Mouse (Mus musculus): ENCODE data around the gene Aldh5a1. TPM values are rescaled to one million over a fixed set of nuclear protein-coding genes. Genes with fewer than 3 reads are reported as not detected.

Gene Aldh5a1
- polyA plus RNA-seq, 1 experiment from 2014 or later = 4.3 TPM

DNA sequence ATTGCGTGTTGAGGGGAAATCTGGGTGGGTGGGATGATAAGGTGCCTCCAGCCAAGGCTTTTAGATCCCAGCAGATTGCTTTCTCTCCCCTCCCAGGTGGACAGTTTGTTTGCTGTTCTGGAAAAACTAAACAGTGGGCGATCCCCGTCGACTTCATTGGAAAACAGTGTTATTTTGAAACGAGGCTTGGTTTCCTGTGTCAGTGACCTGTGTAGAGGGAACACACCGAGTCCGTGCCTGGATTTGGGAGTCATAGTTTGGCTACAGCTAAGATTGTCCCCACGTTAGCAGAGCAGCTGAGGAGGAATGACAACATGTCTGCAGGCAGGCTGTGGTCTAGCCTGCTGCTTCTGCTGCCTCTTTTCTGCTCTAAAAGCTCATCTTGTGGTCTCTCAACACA, 5.8 kb upstream of the Aldh5a1 start:
- Histone ChIP-seq H3K36me3 (ENCODE audit: control insufficient read depth, insufficient read depth, low read length) (no peaks in the 10 kb centered on the region), H3K4me2 (ENCODE audit: low read depth, low read length) (no peak overlapping the region), H3K27me3 (replicated peaks; ENCODE audit: control insufficient read depth, insufficient read depth, low read length) (no peaks in the 10 kb centered on the region), H3K4me1 (ENCODE audit: control insufficient read depth, insufficient read depth, low read length) (no peaks in the 10 kb centered on the region), H3K9me3 (ENCODE audit: control insufficient read depth, low read length) (no peaks in the 10 kb centered on the region), H3K4me3 (ENCODE audit: low read depth, low read length) (no peak overlapping the region), H3K9ac (ENCODE audit: low read depth, low read length) (no peak overlapping the region), H3K27ac (replicated peaks; ENCODE audit: low read depth, low read length) (no peak overlapping the region)
- DNase-seq (ENCODE audit: low spot score) (no peak), ATAC-seq (ENCODE audit: low read depth) (no peak)
- WGBS = 70% methylated on average over 8 of the region's 8 CpGs

DNA sequence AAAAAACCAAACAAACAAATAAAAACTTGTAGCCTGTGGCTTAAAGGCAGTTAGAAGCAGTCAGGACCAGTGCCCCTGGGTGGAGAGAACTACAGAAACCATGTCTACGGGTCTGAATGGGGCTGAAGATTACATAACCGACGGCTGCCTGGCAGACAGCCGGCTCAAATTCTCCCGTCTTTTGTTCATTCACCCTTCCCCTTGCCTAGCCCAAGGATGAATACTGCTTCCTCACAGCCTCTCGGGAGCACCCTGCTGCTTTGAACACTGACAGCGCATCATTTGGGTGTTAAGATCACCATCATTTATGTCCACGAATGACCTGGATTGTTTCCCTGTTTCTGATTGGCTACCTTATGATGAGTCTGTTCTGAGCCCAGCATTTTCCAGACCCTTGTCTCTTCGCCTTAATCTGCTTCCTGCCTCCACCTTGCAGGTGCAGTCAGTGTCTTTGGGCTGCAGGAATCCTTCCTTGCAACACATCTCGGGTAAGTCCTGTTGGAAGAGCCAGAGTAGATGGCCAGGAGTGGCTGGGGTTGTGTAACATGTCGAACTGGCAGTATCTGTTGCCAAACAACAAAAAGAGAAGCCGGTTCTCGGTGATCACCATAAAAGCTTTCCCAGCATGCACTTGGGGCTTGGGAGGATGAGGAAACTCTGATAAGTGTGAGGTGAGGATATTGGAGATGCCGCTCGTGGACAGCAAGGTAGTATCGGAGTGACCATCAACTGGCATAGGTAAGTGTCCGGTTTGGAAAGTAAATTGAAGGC, 5.2 kb upstream of the Aldh5a1 start, which contains the start of gene Gpld1:
Gene Gpld1 (plus strand): TSS at position 641 of the 771 bp plus-strand sequence.
- WGBS = 58% methylated on average over 17 of the region's 17 CpGs
- Histone ChIP-seq H3K9me3 (ENCODE audit: control insufficient read depth, low read length) (no peaks in the 10 kb centered on the region), H3K4me2 (ENCODE audit: low read depth, low read length) (no peak within 1 kb of the TSS), H3K4me3 (ENCODE audit: low read depth, low read length) (no peak within 1 kb of the TSS), H3K27me3 (replicated peaks; ENCODE audit: control insufficient read depth, insufficient read depth, low read length) (no peaks in the 10 kb centered on the region), H3K36me3 (ENCODE audit: control insufficient read depth, insufficient read depth, low read length) (no peaks in the 10 kb centered on the region), H3K27ac (replicated peaks; ENCODE audit: low read depth, low read length) (no peak within 1 kb of the TSS), H3K9ac (ENCODE audit: low read depth, low read length) (no peak within 1 kb of the TSS), H3K4me1 (ENCODE audit: control insufficient read depth, insufficient read depth, low read length) (peaks cover 5% of the 10 kb centered on the region; the same call in 1 of the 2 replicates)
- no peak for ATAC-seq (ENCODE audit: low read depth)
- peak; percentile 14 for DNase-seq (ENCODE audit: low spot score)

DNA sequence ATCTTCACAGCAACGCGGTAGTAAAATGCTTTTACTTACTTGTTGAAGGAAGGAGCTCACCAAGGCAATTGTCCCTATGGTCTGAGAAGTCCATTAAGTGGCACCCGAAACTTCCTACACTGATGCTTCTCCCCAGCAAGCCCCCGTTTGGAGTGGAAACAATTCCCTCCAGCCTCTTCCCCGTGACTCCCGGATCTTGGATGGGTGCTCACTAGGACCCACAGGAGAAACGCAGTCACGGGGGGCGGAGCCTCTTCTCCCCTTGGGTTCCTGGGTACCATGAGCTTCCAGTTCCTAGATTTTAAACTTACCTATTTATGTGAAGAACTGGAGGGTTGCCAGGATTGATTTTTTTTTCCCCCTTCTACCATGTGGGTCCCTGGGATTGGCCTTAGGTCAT, 2.0 kb upstream of the Aldh5a1 start:
- 0 out of 2 replicates have a peak, but pooled peaks cover under 1% of the 10 kb centered on the region for H3K36me3 ChIP-seq (ENCODE audit: control insufficient read depth, insufficient read depth, low read length)
- H3K9ac ChIP-seq (ENCODE audit: low read depth, low read length) = no peak overlapping the region
- H3K4me3 ChIP-seq (ENCODE audit: low read depth, low read length) = no peak overlapping the region
- H3K9me3 ChIP-seq (ENCODE audit: control insufficient read depth, low read length) = no peaks in the 10 kb centered on the region
- no peaks in the 10 kb centered on the region for H3K27me3 ChIP-seq (replicated peaks; ENCODE audit: control insufficient read depth, insufficient read depth, low read length)
- peaks cover 6% of the 10 kb centered on the region; the same call in 1 of the 2 replicates for H3K4me1 ChIP-seq (ENCODE audit: control insufficient read depth, insufficient read depth, low read length)
- ATAC-seq (ENCODE audit: low read depth) = no peak
- DNase-seq (ENCODE audit: low spot score) = no peak
- 84% methylated on average over 9 of the region's 9 CpGs for WGBS
- no peak overlapping the region for H3K4me2 ChIP-seq (ENCODE audit: low read depth, low read length)
- H3K27ac ChIP-seq (replicated peaks; ENCODE audit: low read depth, low read length) = no peak overlapping the region

- DNase-seq (ENCODE audit: low spot score) (peak; percentile 76), ATAC-seq (ENCODE audit: low read depth) (no peak)
- Histone ChIP-seq H3K9ac (ENCODE audit: low read depth, low read length) (no peak overlapping the region), H3K4me3 (ENCODE audit: low read depth, low read length) (no peak overlapping the region), H3K36me3 (ENCODE audit: control insufficient read depth, insufficient read depth, low read length) (0 out of 2 replicates have a peak, but pooled peaks cover 4% of the 10 kb centered on the region), H3K27ac (replicated peaks; ENCODE audit: low read depth, low read length) (no peak overlapping the region), H3K4me2 (ENCODE audit: low read depth, low read length) (0 out of 2 replicates have a peak overlapping the region, but pooled peaks have one; percentile 15), H3K9me3 (ENCODE audit: control insufficient read depth, low read length) (no peaks in the 10 kb centered on the region), H3K27me3 (replicated peaks; ENCODE audit: control insufficient read depth, insufficient read depth, low read length) (no peaks in the 10 kb centered on the region), H3K4me1 (ENCODE audit: control insufficient read depth, insufficient read depth, low read length) (peaks cover 6% of the 10 kb centered on the region; the same call in 1 of the 2 replicates)
- WGBS = 38% methylated on average over 9 of the region's 9 CpGs
Observed at GRCm38 (mm10) chr13:24938683-24939082, 1.2 kb upstream of the Aldh5a1 start.

DNA sequence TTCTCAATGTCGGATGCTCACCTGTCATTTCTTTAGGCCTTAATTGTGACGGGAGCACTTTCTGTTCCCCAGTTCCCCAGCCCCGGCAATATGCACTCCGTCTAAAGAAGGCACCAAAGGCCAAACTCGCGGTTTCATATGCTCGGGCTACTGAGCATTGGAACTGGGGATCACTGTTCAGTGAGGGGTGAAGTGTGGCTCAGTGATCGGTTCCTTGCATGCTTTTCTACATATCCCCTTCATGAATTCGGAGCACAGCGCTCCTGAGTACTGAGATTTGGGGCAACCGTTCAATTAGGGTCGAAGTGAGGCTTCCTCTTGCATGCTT, 342 bp upstream of the Aldh5a1 start:
- peaks cover 6% of the 10 kb centered on the region; the same call in 1 of the 2 replicates for H3K4me1 ChIP-seq (ENCODE audit: control insufficient read depth, insufficient read depth, low read length)
- H3K27me3 ChIP-seq (replicated peaks; ENCODE audit: control insufficient read depth, insufficient read depth, low read length) = no peaks in the 10 kb centered on the region
- H3K4me2 ChIP-seq (ENCODE audit: low read depth, low read length) = peak overlapping the region; percentile 62
- H3K36me3 ChIP-seq (ENCODE audit: control insufficient read depth, insufficient read depth, low read length) = 0 out of 2 replicates have a peak, but pooled peaks cover 4% of the 10 kb centered on the region
- H3K9me3 ChIP-seq (ENCODE audit: control insufficient read depth, low read length) = no peaks in the 10 kb centered on the region
- peak overlapping the region; percentile 94 for H3K9ac ChIP-seq (ENCODE audit: low read depth, low read length)
- no peak for DNase-seq (ENCODE audit: low spot score)
- no peak for ATAC-seq (ENCODE audit: low read depth)
- WGBS = 13% methylated on average over 12 of the region's 12 CpGs
- H3K4me3 ChIP-seq (ENCODE audit: low read depth, low read length) = peak overlapping the region; percentile 79
- no peak overlapping the region; the same call in 1 of the 2 replicates for H3K27ac ChIP-seq (replicated peaks; ENCODE audit: low read depth, low read length)

GRCm38 (mm10) chr13:24936772-24937107, 721 bp downstream of the Aldh5a1 start:
- 44% methylated on average over 5 of the region's 5 CpGs for WGBS
- H3K4me2 ChIP-seq (ENCODE audit: low read depth, low read length) = peak overlapping the region; percentile 62
- no peak overlapping the region for H3K27ac ChIP-seq (replicated peaks; ENCODE audit: low read depth, low read length)
- H3K4me3 ChIP-seq (ENCODE audit: low read depth, low read length) = peak overlapping the region; percentile 79
- peak overlapping the region; percentile 94 for H3K9ac ChIP-seq (ENCODE audit: low read depth, low read length)
- H3K36me3 ChIP-seq (ENCODE audit: control insufficient read depth, insufficient read depth, low read length) = 0 out of 2 replicates have a peak, but pooled peaks cover 4% of the 10 kb centered on the region
- H3K4me1 ChIP-seq (ENCODE audit: control insufficient read depth, insufficient read depth, low read length) = peaks cover 6% of the 10 kb centered on the region; the same call in 1 of the 2 replicates
- DNase-seq (ENCODE audit: low spot score) = no peak
- ATAC-seq (ENCODE audit: low read depth) = no peak; the same call in none of the 2 replicates
- H3K9me3 ChIP-seq (ENCODE audit: control insufficient read depth, low read length) = no peaks in the 10 kb centered on the region
- no peaks in the 10 kb centered on the region for H3K27me3 ChIP-seq (replicated peaks; ENCODE audit: control insufficient read depth, insufficient read depth, low read length)

GRCm38 (mm10) chr13:24933199-24933598, 4.3 kb downstream of the Aldh5a1 start:
- 88% methylated on average over 7 of the region's 7 CpGs for WGBS
- no peak for ATAC-seq (ENCODE audit: low read depth)

GRCm38 (mm10) chr13:24930591-24930990, 6.9 kb downstream of the Aldh5a1 start:
- DNase-seq (ENCODE audit: low spot score) (no peak), ATAC-seq (ENCODE audit: low read depth) (no peak)
- no peaks in the 10 kb centered on the region for H3K4me1 ChIP-seq (ENCODE audit: control insufficient read depth, insufficient read depth, low read length)
- H3K4me2 ChIP-seq (ENCODE audit: low read depth, low read length) = no peak overlapping the region
- no peak overlapping the region for H3K27ac ChIP-seq (replicated peaks; ENCODE audit: low read depth, low read length)
- no peak overlapping the region for H3K9ac ChIP-seq (ENCODE audit: low read depth, low read length)
- H3K4me3 ChIP-seq (ENCODE audit: low read depth, low read length) = no peak overlapping the region
- no peaks in the 10 kb centered on the region for H3K27me3 ChIP-seq (replicated peaks; ENCODE audit: control insufficient read depth, insufficient read depth, low read length)
- H3K9me3 ChIP-seq (ENCODE audit: control insufficient read depth, low read length) = no peaks in the 10 kb centered on the region
- peaks cover 7% of the 10 kb centered on the region; the same call in 1 of the 2 replicates for H3K36me3 ChIP-seq (ENCODE audit: control insufficient read depth, insufficient read depth, low read length)

More at GRCm38 (mm10) chr13:24933199-24933598, 4.3 kb downstream of the Aldh5a1 start:
- no peak for DNase-seq (ENCODE audit: low spot score)
- H3K27me3 ChIP-seq (replicated peaks; ENCODE audit: control insufficient read depth, insufficient read depth, low read length) = no peaks in the 10 kb centered on the region
- no peaks in the 10 kb centered on the region for H3K9me3 ChIP-seq (ENCODE audit: control insufficient read depth, low read length)
- H3K36me3 ChIP-seq (ENCODE audit: control insufficient read depth, insufficient read depth, low read length) = 0 out of 2 replicates have a peak, but pooled peaks cover 4% of the 10 kb centered on the region
- no peak overlapping the region for H3K27ac ChIP-seq (replicated peaks; ENCODE audit: low read depth, low read length)
- H3K4me3 ChIP-seq (ENCODE audit: low read depth, low read length) = no peak overlapping the region
- no peak overlapping the region for H3K9ac ChIP-seq (ENCODE audit: low read depth, low read length)
- H3K4me1 ChIP-seq (ENCODE audit: control insufficient read depth, insufficient read depth, low read length) = peaks cover 5% of the 10 kb centered on the region; the same call in 1 of the 2 replicates
- no peak overlapping the region for H3K4me2 ChIP-seq (ENCODE audit: low read depth, low read length)
